Mouse (Mus musculus) large intestine, adult 2 months (tissue): ENCODE measurements around the gene Slc2a12. TPM values are rescaled to one million over a fixed set of nuclear protein-coding genes. Genes with fewer than 3 reads are reported as not detected.

Experiments
- DNase-seq: peaks from one replicate; pipeline ENCODE4 v3.0.0-alpha.2; 2012; ENCODE audit warnings: low read depth, low spot score
- whole genome bisulfite sequencing: fragments of 180-500 bp; shearing (Covaris S2); methylation state at CpG from one replicate; pipeline ENCODE4 v1.1.7; 2018; 5-methylcytosine and 5-hydroxymethylcytosine counted together
- polyA plus RNA-seq: library from polyadenylated mRNA; depleted of rRNA; stranded (reverse); fragments of >200 nt; gene quantifications from 2 replicates; pipeline ENCODE4 v1.2.3, GENCODE M21; 2012

Gene Slc2a12
- polyA plus RNA-seq, 1 experiment: 0.46 TPM

DNA sequence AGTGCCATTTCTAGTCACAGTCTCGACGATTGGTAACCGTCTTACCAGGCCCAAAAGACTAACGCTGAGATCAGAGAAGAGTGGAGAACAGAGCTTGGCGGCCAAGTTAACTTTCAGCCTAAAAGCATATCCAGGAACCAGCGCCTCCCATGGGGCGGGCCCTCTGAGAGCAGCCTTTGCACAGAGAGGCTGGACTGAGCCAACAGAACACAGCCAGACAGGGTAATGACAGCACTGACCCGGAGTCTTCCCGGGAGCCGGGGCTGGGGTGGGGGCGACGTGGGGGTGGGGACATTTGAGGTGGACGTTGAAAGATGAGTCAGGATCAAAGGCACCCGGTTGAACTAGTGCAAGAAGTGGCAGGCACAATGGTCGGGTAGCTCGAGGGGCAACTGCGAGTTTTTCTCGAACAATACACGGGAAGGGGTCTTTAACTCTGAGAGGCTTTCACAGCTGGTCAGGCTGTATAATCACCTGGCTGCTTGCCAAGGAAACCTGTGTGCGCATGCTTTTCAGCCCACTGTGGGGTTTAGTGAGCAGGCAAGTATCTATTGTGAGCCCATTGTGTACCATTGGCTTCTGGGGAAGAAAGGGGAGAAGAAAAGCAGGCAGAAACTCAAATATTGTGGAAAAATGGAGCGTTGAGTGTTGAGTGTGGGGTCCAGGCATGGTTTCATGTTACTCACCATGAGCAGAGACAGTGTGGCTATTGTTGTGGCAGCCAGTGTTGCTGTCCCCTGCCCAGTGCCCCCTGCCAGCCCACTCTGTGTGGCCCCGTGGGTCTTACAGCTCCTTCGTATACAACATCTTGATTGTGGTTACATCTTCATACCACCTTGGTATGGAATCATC, 13.9 kb downstream of the Slc2a12 start:
- no peak for DNase-seq
- WGBS: 38% methylated on average over 23 of the region's 23 CpGs

DNA sequence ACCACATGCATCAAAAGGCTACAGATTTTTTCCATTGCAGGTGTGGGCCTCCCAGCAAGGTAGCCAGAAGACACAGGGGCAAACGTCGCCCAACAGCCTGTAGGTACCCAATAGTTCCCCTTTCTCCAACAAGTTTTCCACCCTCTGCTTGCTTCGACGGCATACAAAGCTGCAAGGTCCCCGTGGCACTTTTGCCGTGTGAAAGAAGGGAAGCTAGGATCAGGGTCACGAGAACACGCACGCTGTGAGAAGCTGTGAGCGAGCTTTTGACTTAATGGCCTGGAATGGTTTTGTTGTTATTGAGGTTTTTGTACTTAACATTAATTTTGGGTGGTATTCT, 14.5 kb downstream of the Slc2a12 start:
- WGBS: 93% methylated on average over 10 of the region's 10 CpGs
- DNase-seq: no peak

DNA sequence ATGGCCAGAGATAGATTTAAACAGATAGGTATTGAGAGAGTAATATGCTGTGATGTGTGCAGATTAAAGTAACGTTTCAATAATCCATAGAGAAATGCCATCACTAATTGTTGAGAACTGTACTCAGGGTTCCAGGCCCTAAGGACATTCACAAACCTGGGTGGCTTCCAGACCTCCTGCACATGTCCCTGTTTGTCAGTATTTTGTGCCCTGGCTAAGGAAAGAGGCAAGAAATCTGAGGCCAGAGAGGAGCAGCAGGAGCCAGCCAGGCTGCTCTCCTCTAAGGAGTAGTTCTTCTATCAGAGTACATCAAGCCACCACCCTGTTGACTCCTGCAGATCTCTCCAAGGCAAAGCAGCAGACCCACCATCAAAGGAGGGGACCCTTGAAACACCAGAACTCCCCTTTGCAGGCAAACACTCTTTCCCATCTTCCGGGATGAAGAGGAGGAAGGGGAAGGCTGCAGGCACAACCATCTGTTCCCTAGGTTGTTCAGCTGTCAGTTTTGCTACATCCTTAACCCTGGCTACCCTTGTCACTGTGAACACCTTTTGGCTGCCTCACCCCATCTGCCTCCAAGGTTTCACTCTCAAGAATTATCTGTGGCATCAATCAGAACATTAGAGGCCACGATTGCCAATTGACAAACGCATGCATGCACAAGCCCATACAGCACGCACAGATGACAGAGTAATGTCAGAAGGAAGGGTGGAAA, 15.6 kb downstream of the Slc2a12 start:
- no peak for DNase-seq

DNA sequence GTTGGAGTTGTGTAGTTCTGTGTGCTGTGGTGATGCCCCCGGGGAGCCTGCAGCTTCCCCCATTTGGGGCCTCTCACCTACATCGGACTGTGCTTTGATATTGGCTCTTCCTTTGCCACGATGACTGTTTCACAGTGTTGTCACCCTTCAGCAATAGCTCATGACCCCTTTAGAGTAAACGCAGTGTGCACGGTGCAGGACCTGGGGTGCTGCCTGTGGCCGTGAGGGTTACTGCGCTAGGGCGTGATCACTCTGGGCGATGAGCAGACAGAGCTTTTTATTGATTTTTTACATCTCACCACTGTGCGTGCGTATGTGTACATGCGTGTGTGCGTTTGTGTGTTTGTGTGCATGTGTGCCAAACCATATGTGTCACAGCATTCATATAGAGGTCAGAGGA, 23.7 kb downstream of the Slc2a12 start:
- WGBS: 71% methylated on average over 13 of the region's 13 CpGs
- no peak for DNase-seq

More for the DNA sequence above, 15.6 kb downstream of the Slc2a12 start:
- 90% methylated on average over 5 of the region's 5 CpGs for WGBS

DNA sequence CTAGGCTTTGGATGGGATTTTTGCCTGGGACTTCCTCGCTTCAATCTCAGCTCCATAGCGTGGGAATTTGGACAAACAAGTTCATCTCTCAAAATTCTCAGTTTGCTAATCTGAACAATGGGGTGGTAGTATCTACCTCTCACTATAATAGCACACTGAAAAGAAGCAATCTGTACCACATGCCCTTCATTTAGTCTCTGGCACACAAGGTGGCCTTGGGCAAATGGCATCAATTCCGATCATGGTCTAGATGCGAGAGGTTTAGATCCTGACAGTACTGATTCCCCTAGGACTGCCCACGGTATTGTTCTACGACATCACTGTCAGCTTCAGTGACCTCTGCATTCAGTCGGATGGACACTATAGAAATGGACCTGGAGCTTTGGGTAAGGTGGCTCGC, 29.4 kb downstream of the Slc2a12 start:
- no peak for DNase-seq
- 92% methylated on average over 8 of the region's 8 CpGs for WGBS

DNA sequence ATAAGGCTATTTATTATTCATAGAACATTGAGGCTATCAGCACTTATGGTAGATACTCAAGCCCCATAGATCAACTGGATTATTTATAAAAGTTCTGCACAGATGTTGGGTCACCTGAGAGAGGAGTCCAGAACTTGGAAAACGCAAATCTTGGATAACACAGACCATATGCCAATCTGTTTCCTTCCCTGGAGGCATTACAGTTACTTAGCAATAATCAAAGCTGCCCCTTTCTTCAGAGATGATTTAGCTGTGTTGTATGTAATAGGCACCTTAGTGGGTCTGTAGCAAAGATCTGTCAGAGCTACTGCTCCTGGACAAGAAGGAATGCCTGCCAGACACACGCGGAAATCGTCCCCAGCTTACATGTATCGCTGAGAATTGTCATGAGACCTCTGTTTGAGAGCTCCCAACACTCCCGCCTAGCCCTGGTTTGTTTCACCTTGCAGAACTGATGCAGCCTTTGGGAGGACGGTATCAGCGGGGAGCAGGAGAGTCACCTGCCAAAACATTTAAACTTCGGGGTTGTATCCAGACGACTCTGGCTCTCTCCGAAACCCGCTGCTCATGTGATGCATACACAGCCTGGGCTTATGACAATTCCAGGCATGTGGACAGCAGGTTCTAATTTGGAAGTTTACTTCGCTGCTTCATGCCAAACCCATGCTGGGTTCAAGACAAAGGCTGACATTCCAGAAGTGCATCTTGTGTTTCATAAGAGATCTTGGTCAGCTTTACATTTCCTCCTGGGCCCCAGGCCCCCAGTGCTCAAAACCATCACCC, 31.2 kb downstream of the Slc2a12 start:
- DNase-seq: no peak

DNA sequence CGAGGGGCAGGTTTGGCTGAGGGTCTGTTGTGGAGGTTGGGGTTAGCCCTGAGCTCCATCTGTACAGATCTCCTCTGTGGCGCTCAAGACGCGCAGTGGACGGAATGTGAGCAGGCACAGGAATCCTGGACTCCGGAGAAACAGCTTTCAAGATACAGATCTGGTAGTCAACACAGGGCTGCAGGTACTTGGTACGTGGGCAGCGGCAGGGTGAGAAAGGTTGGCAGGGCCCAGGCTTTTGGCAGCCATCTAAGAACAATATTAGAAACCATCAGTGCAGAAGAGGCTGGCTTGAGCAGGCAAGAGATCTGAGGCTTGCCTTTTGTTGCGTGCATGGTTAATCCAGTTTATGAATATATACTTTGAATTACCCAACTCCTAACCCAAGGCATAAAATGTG, 51.4 kb downstream of the Slc2a12 start:
- WGBS: 82% methylated on average over 9 of the region's 9 CpGs
- DNase-seq: no peak

More for the DNA sequence above, 31.2 kb downstream of the Slc2a12 start:
- 85% methylated on average over 13 of the region's 13 CpGs for WGBS

DNA sequence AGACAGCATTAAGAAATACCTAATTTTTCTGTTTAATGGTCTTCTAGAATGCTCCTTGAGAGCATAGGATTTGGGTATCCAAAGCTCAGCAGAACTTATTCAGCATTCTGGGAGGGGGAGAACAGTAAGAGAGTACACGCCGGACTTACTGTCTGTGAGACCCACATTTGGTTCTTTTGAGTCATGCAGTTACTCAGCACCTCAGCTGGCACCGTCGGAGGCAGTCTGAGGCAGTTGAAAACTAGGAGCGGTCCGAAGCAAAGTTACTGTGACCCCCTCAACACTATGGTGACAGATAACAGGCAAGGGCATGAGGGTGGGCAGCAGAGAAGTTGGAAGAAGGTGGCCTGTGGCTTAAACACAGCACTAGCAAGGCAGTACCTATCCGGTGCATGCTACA, 52.1 kb downstream of the Slc2a12 start:
- WGBS: 72% methylated on average over 7 of the region's 7 CpGs
- no peak for DNase-seq

DNA sequence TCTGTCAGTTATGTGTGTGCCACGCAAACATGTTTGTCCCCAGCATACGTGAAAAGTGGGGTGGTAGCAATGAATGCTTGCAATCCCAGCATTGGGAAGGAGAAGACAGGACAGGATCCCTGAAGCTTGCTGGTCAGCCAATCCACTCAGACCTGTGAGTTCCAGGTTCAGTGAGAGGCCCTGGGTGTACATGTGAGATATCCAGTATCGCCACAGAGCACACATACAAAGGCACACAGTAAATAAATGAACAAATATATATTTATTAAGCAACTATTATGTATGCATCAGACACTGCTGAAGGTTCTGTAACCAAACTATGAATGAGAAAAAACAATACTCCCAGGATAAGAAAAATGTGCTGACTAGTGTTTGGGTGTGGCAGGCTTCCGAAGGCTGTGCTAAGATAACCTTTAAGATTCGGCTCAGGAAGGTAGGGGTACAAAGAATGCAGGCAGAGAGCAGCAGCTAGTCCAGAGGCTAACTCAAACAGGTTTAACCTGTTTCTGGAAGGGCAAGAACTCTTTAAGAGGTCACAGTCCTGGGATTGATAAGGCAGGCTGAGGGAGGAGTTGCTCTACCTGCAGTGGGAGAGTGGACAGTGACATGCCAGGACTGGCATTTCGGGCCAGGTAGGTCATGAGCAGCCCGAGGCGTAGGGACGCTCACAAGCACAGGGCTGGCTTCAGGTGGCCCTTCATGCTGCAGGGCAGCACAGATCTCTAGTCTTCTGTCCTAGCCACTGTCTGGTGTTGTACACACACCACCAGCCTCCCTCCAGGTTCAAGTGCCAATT, 53.5 kb downstream of the Slc2a12 start:
- 53% methylated on average over 9 of the region's 9 CpGs for WGBS
- DNase-seq: peak; percentile 24

DNA sequence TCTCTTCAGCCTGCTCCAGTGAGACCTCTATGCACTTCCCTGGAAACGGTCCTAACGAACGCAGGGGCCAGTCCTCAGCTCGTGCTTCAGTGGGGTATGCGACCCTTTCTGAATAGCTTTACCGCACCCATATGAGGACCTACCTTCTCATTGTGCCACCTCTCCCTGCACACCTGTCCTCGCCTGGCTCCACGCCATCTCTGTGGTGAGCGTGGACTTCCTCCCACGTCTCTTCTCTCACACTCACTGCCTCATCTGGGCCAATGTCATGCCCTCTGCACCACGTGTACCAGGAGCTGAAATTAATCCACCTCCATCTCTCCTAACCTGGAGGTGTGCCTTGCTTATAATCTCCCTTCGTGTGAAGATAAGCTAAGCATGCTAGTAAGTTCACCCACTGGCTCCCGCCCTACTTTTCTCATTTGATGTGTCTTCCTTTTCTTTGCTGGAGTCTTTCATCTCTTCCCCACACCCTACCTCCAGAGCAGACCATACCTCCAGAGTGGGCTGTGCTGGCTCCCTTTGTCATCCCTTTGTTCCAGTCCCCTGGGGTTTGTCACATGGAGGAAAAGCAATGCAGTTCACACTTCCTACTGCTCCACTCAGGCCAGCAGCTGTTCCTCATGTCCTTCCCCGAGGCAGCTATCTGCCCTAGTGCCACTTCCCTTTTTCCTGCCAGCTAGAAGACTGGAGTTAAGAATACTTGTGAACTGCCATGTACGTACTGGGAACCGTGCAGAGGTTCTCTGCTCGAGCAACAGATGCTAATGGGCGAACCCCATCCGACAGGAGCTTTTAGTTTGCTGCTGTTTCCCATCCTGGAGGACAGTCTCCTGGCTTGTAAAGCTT, 54.9 kb downstream of the Slc2a12 start:
- no peak for DNase-seq
- WGBS: 53% methylated on average over 19 of the region's 19 CpGs

DNA sequence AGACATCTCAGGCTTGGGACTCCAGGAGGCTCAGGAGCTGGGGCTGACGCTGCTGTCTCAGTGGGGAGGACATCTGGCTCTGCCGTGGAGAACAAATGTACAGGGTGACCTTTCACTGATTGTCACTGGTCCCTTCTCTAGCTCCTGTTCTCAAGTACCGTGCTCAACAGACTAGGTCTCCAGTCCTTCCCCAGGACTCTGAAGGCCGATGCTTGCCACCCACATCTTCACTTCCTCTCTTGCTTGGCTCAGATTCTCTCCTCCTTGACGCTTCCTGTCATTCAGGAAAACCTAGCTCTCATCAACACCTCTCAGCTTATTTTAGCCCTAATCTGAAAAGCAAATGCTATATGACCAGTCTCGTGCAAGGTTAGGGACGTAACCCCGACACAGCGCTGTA, 56.0 kb downstream of the Slc2a12 start:
- DNase-seq: no peak
- WGBS: 86% methylated on average over 9 of the region's 9 CpGs

DNA sequence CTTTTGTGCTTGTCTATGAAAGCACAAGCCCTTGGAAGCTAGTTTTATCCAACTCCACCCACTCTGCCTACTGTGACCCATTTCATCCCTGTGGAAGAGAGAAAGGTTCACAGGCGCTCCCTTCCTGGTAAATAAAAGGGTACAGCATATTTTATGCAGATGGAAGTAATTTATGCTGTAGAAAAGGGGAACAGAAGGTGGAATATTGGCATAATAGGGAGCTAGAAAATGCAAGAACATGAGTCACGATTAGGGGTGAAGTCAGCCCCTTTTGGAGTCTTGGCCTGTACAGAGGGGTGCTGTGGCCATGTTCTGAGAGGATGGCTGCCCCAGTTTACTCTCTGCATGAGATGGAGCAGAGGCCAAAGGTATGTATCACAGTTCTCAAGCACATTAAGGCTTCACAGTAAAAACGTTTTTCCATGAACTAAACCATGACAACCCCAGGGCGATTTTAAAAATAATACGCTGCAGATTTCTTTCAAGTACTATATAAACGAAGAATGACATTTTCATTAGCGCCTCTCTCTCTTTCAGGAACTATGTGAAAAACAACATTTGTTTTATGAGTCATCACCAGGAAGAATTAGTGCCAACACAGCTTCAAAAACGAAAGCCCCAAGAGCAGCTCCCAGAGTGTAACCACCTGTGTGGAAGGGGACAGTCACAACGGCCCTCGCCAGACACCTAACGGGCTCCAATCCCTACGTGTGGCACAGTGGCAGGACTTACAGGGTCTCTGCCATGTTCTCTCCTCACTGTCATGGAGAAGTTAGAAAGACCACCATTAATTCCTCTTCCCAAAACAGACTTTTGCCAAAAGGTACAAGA, 56.9 kb downstream of the Slc2a12 start:
- 37% methylated on average over 12 of the region's 12 CpGs for WGBS
- DNase-seq: no peak

DNA sequence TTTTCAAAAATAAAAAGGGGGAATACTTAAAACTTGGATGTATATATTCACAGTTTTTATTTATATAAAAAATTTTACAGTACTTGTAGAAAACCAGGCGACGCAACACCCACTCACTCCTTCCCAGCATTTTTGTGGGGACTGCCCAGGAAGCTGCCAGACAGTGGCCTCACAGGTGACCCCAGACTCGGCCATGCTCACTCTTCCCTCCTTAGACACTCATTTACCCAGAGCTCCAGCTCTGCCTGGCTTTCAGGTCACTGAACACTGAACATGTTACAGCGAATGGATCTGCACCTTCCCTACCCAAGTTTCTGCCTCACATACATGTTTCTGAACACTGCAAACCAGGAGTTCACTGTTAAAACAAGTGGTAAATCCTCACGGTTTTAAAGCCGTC, 59.0 kb downstream of the Slc2a12 start:
- 95% methylated on average over 6 of the region's 6 CpGs for WGBS

DNA sequence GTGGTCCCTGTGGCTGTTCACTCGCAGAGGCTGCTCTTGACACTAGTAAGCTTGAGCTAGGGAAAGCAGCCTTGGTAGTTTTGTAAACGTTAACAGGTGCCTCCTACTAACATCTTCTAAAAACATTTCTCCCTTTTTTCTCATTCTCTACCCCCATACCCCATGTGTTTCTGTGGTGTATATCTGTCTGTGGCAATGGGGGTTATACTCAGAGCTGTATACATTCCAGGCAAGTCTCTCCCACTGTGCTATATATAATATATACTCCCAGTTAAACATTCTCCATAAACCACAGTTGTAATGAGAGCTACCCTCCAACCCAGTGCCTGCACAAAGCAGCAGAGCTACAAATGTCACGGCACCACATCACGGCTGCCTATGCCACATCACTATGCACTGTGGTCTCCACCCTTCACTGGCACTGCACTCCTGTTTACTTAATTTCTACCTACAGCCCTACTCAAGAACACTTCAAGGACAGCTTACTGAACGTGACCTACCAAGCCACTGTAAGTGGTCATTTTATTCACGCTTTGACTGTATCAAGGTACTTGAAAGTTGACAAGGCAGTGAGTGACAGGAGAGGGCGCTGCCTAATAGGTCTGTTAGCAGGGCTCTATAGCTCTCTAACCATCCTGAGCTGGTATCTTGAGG, 63.5 kb downstream of the Slc2a12 start:
- 86% methylated on average over 7 of the region's 7 CpGs for WGBS
- no peak for DNase-seq

More for the DNA sequence above, 59.0 kb downstream of the Slc2a12 start:
- DNase-seq: no peak

DNA sequence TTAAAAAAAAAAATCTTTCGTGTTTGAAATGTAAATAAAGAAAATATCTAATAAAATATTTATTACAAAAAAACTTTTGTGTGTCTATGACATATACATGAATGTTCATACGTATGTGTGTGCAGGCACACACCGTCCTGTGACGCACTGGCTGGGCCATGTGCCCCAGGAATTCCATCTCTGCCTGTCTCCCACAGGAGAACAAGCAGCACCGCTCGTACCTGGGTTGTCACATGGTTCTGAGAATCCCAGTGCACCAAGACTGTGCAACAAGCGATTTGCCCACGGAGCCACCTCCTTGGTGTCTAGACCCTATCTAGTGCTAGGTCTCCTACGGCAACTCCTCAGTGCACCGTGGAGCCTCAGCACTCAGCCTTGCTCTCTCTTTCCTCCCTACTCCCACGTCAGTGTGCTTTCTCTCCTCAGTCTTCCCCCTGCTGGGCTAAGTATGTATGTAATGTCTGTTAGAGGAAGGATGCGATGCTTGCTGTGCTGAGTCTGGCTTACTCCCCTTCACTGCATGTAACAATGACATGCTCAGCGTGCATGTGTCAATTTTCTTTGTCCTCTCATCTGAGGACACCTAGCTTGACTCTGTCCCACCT, 65.5 kb downstream of the Slc2a12 start:
- whole genome bisulfite sequencing: 90% methylated on average over 13 of the region's 13 CpGs
- no peak for DNase-seq

DNA sequence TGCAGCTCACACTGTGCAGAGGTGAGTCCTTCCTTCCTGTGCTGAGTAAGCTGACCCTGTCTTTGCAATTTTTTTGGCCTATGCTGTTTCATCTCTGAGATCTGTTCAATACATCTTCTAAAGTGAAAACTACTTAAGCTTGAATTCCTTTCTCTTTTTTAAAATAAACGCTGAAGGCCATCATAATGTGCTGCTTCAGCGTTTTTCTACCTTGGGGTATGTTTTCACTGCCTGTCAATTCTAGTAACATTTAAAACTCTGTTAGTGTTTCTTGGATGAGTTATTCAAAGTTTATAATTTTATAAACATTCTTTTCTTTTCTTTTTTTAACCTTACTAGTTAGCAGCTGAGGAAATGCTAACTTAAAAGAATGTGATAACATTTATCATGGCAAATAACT, 68.1 kb downstream of the Slc2a12 start:
- 72% methylated on average over 2 of the region's 2 CpGs for WGBS
- no peak for DNase-seq

DNA sequence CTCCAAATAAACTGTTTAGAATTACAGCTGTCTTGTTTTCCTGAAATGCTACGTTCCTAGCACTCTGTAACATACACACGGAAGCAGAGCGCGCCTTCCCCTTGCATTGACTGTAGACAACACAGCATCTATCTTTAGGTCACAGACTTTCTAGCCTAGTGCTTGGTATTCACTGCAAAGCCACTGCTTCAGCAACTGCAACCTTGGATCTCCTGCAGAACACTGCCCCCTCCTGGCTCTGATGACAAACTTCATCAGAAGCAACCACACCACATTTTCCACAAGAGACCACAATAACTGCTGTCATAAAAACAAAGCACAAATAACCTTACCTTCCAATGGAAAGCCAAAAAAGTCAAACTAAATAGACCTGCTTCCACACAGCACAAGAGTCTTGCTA, 69.7 kb downstream of the Slc2a12 start:
- 67% methylated on average over 4 of the region's 4 CpGs for WGBS
- no peak for DNase-seq
